ENCODE assay signal across 8 mouse cellular contexts in the genomic region with DNA sequence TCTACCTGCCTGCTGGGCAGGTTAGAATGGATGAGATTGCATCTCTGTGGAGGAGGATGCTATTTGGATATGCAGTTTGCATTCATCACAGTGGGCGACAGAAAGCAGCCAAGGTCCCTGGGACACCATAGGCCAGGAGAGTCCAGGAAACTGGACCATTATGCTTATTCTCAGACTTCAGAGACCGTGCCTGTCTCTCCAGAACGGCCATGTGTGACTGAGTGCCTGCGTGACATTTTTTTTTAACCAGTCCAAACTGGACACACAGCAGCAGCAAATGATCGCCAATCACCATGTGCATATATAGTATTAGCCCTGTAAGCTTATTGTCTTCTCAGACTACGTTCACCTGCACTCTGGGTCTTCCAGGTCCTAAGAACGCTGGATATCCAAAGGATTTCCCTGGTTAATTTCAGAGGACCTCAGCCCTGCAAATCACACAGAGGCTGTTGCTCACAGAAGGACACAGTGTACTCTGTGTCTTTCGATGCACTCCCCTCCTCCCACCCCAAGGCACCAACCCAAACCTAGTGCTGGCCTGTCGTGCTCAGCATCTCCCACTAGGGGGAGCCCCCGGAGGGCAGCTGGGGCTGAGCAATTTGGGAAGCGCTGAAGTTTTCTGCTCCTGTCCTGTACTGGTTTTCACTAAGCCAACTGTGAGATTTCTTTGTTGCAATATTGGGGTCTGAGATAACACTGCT.
DNase-seq lines count a peak whose midpoint lies in the region; ATAC-seq lines count a peak whose summit lies in the region.

No protein-coding gene starts in this region.

- ATAC-seq in embryonic facial prominence, embryonic 13.5 days (ENCODE audit: insufficient number of reproducible peaks, insufficient read depth, low FRiP score, low TSS enrichment, low read depth) = peak; percentile 76
- peak; percentile 76; the same call in 1 of the 2 replicates for ATAC-seq in kidney, embryonic 15.5 days (replicated peaks; ENCODE audit: low FRiP score)
- ATAC-seq in limb, embryonic 15.5 days (ENCODE audit: insufficient number of reproducible peaks, low FRiP score, low TSS enrichment, low read depth) = peak; percentile 85
- peak; percentile 58; the same call in 1 of the 2 replicates for ATAC-seq in neural tube, embryonic 11.5 days (ENCODE audit: insufficient read depth, low FRiP score, low TSS enrichment)

- 38% methylated on average over 11 of the region's 11 CpGs for WGBS in embryonic facial prominence, embryonic 13.5 days
- WGBS in heart, embryonic 10.5 days = 46% methylated on average over 11 of the region's 11 CpGs
- 42% methylated on average over 11 of the region's 11 CpGs for WGBS in kidney, embryonic 15.5 days
- 42% methylated on average over 11 of the region's 11 CpGs for WGBS in limb, embryonic 15.5 days
- WGBS in neural tube, embryonic 11.5 days = 42% methylated on average over 11 of the region's 11 CpGs

- peak overlapping the region; percentile 98 for H3K27ac ChIP-seq in embryonic facial prominence, embryonic 13.5 days
- H3K27ac ChIP-seq in heart, embryonic 10.5 days = peak overlapping the region; percentile 80; the same call in 1 of the 2 replicates
- peak overlapping the region; percentile 41 for H3K27ac ChIP-seq in kidney, embryonic 15.5 days
- H3K27ac ChIP-seq in limb, embryonic 15.5 days = peak overlapping the region; percentile 91
- no peak overlapping the region; the same call in 1 of the 2 replicates for H3K27ac ChIP-seq in neural tube, embryonic 11.5 days (ENCODE audit: low read depth, low read length)

- H3K9me3 ChIP-seq in embryonic facial prominence, embryonic 13.5 days = no peaks in the 10 kb centered on the region
- no peaks in the 10 kb centered on the region for H3K9me3 ChIP-seq in heart, embryonic 10.5 days
- no peaks in the 10 kb centered on the region for H3K9me3 ChIP-seq in kidney, embryonic 15.5 days (replicated peaks)
- no peaks in the 10 kb centered on the region for H3K9me3 ChIP-seq in limb, embryonic 15.5 days
- H3K9me3 ChIP-seq in neural tube, embryonic 11.5 days (ENCODE audit: control insufficient read depth, low read length) = no peaks in the 10 kb centered on the region

- peak; percentile 84 for DNase-seq in 3134 (ENCODE audit: extremely low read depth, insufficient read length, low spot score)
- DNase-seq in adrenal gland, postnatal 25 days = peak; percentile 89
- peak; percentile 84 for DNase-seq in heart, embryonic 10.5 days (ENCODE audit: low spot score)
- DNase-seq in neural tube, embryonic 11.5 days (ENCODE audit: low spot score) = peak; percentile 87
- peak; percentile 55 for DNase-seq in telencephalon, adult 2 months (ENCODE audit: low read depth, low spot score)

- peaks cover 7% of the 10 kb centered on the region; the same call in 1 of the 2 replicates for H3K36me3 ChIP-seq in embryonic facial prominence, embryonic 13.5 days
- H3K36me3 ChIP-seq in heart, embryonic 10.5 days = no peaks in the 10 kb centered on the region
- no peaks in the 10 kb centered on the region for H3K36me3 ChIP-seq in kidney, embryonic 15.5 days
- H3K36me3 ChIP-seq in limb, embryonic 15.5 days = no peaks in the 10 kb centered on the region
- H3K36me3 ChIP-seq in neural tube, embryonic 11.5 days (ENCODE audit: control insufficient read depth, insufficient read depth, low read length) = no peaks in the 10 kb centered on the region

- peak overlapping the region; percentile 84 for H3K9ac ChIP-seq in embryonic facial prominence, embryonic 13.5 days
- no peak overlapping the region for H3K9ac ChIP-seq in kidney, embryonic 15.5 days
- H3K9ac ChIP-seq in limb, embryonic 15.5 days = peak overlapping the region; percentile 26; the same call in 1 of the 2 replicates
- peak overlapping the region; percentile 36 for H3K9ac ChIP-seq in neural tube, embryonic 11.5 days (ENCODE audit: low read length)

- peaks cover 57% of the 10 kb centered on the region for H3K4me1 ChIP-seq in embryonic facial prominence, embryonic 13.5 days
- H3K4me1 ChIP-seq in heart, embryonic 10.5 days = peaks cover 17% of the 10 kb centered on the region; the same call in 1 of the 2 replicates
- peaks cover 22% of the 10 kb centered on the region for H3K4me1 ChIP-seq in kidney, embryonic 15.5 days
- H3K4me1 ChIP-seq in limb, embryonic 15.5 days = peaks cover 29% of the 10 kb centered on the region
- H3K4me1 ChIP-seq in neural tube, embryonic 11.5 days (ENCODE audit: control insufficient read depth, insufficient read depth, low read length) = peaks cover 12% of the 10 kb centered on the region

- peak overlapping the region; percentile 79 for H3K4me2 ChIP-seq in embryonic facial prominence, embryonic 13.5 days
- peak overlapping the region; percentile 42 for H3K4me2 ChIP-seq in kidney, embryonic 15.5 days
- peak overlapping the region; percentile 54 for H3K4me2 ChIP-seq in limb, embryonic 15.5 days
- H3K4me2 ChIP-seq in neural tube, embryonic 11.5 days (ENCODE audit: low read depth) = no peak overlapping the region

- H3K4me3 ChIP-seq in embryonic facial prominence, embryonic 13.5 days = peak overlapping the region; percentile 47
- H3K4me3 ChIP-seq in heart, embryonic 10.5 days = no peak overlapping the region
- 0 out of 2 replicates have a peak overlapping the region, but pooled peaks have one; percentile 21 for H3K4me3 ChIP-seq in kidney, embryonic 15.5 days (replicated peaks)
- H3K4me3 ChIP-seq in limb, embryonic 15.5 days = peak overlapping the region; percentile 36
- no peak overlapping the region for H3K4me3 ChIP-seq in neural tube, embryonic 11.5 days (ENCODE audit: low read depth, low read length)

- no peaks in the 10 kb centered on the region for H3K27me3 ChIP-seq in embryonic facial prominence, embryonic 13.5 days
- H3K27me3 ChIP-seq in heart, embryonic 10.5 days (ENCODE audit: insufficient read depth, poor library complexity, severe bottlenecking) = no peaks in the 10 kb centered on the region
- no peaks in the 10 kb centered on the region for H3K27me3 ChIP-seq in kidney, embryonic 15.5 days
- no peaks in the 10 kb centered on the region for H3K27me3 ChIP-seq in limb, embryonic 15.5 days
- no peaks in the 10 kb centered on the region for H3K27me3 ChIP-seq in neural tube, embryonic 11.5 days (ENCODE audit: control insufficient read depth, insufficient read depth, low read length)

Comparison
In these comparisons a context has a peak if more than half of its experiments do, and no peak if none do; other contexts are left out.
1. H3K4me3 ChIP-seq: peak in embryonic facial prominence, embryonic 13.5 days (single experiment), kidney, embryonic 15.5 days (single experiment) and limb, embryonic 15.5 days (single experiment); none in heart, embryonic 10.5 days (single experiment) and neural tube, embryonic 11.5 days (single experiment).
2. Peak in every context shown above with its lines, with median percentiles within 50 percentile points of each other: DNase-seq and ATAC-seq.